Mouse (Mus musculus): ENCODE data around the gene Esm1. TPM values are rescaled to one million over a fixed set of nuclear protein-coding genes. Genes with fewer than 3 reads are reported as not detected.

The Esm1 gene
- total and polyA plus RNA-seq, 3 experiments, result 0.34 to 0.94 (median 0.53) TPM

DNA sequence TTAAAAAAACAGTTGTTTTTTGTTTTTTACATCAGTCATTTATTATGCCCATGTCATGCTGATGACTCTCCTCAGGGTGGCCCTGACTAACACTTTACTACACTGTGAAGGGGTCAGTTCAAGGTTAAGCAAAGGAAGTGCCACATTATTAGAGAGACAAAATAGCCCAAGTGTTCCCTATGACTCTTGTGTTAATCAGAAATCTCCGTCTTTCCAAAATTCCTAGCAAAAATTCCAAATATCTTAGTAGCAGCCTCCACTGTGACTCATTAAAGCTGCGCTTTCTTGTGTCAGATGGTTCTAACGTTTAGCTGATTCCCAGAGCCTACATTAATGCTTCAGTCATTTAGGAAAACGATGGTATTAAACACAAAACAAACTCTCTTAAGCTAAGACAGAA, 7.3 kb upstream of the Esm1 start:
- no peak for DNase-seq
- no peaks in the 10 kb centered on the region for H3K79me2 ChIP-seq (replicated peaks; ENCODE audit: control insufficient read depth, insufficient read depth, low read length)
- no peak overlapping the region for H3K4me3 ChIP-seq
- H3K27me3 ChIP-seq (ENCODE audit: control insufficient read depth, insufficient read depth, low read length), result no peaks in the 10 kb centered on the region
- H3K36me3 ChIP-seq (ENCODE audit: control insufficient read depth, insufficient read depth, low read length), result no peaks in the 10 kb centered on the region
- no peak for TF ChIP-seq CTCF (IDR thresholded peaks at IDR 0.05)
- TF ChIP-seq EP300 (IDR thresholded peaks at IDR 0.05; ENCODE audit: insufficient read depth, low read depth, low read length), result no peak
- no peak for TF ChIP-seq POLR2A (IDR thresholded peaks at IDR 0.05; ENCODE audit: insufficient read depth, low read depth, low read length)
- intact Hi-C loops (cut with DNase I), result no loop called here
- H3K9ac ChIP-seq (ENCODE audit: low read depth, low read length), result no peak overlapping the region
- H3K4me1 ChIP-seq (ENCODE audit: control insufficient read depth, insufficient read depth, low read length), result no peaks in the 10 kb centered on the region
- H3K27ac ChIP-seq, result no peak overlapping the region
- 56% methylated on average over 4 of the region's 4 CpGs for WGBS

DNA sequence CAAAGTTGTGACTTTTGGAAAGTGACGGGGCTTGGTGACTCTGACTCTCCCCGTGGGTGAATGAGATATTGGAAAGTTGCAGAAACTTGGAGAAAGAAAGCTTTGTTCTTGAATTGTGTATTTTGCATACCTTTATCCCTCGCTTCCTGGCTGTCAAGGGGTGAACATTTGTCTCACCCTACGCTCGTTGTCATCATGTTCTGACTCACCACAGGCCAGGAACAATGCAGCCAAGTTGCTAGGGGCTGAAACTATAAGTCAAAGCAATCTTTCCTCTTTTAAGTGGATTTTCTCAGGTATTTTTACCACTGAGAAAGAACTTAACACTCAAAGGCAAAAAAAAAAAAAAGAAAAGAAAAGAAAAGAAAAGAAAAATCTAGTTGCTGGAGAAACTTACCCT, 6.3 kb upstream of the Esm1 start:
- no peaks in the 10 kb centered on the region for H3K36me3 ChIP-seq (ENCODE audit: control insufficient read depth, insufficient read depth, low read length)
- no peaks in the 10 kb centered on the region for H3K4me1 ChIP-seq (ENCODE audit: control insufficient read depth, insufficient read depth, low read length)
- H3K27ac ChIP-seq, result no peak overlapping the region
- no peak overlapping the region for H3K4me3 ChIP-seq
- DNase-seq, result no peak
- TF ChIP-seq POLR2A (IDR thresholded peaks at IDR 0.05; ENCODE audit: insufficient read depth, low read depth, low read length) (no peak), CTCF (IDR thresholded peaks at IDR 0.05) (no peak)
- WGBS, result 52% methylated on average over 5 of the region's 5 CpGs
- intact Hi-C loops (cut with DNase I), result no loop called here
- H3K79me2 ChIP-seq (replicated peaks; ENCODE audit: control insufficient read depth, insufficient read depth, low read length), result no peaks in the 10 kb centered on the region
- no peaks in the 10 kb centered on the region for H3K27me3 ChIP-seq (ENCODE audit: control insufficient read depth, insufficient read depth, low read length)
- H3K9ac ChIP-seq (ENCODE audit: low read depth, low read length), result no peak overlapping the region

- no peak overlapping the region for H3K4me3 ChIP-seq
- no peaks in the 10 kb centered on the region for H3K36me3 ChIP-seq (ENCODE audit: control insufficient read depth, insufficient read depth, low read length)
- H3K4me1 ChIP-seq (ENCODE audit: control insufficient read depth, insufficient read depth, low read length), result no peaks in the 10 kb centered on the region
- no peaks in the 10 kb centered on the region for H3K27me3 ChIP-seq (ENCODE audit: control insufficient read depth, insufficient read depth, low read length)
- no peak overlapping the region for H3K9ac ChIP-seq (ENCODE audit: low read depth, low read length)
- no peaks in the 10 kb centered on the region for H3K79me2 ChIP-seq (replicated peaks; ENCODE audit: control insufficient read depth, insufficient read depth, low read length)
- TF ChIP-seq EP300 (IDR thresholded peaks at IDR 0.05; ENCODE audit: insufficient read depth, low read depth, low read length) (no peak), CTCF (IDR thresholded peaks at IDR 0.05) (no peak), POLR2A (IDR thresholded peaks at IDR 0.05; ENCODE audit: insufficient read depth, low read depth, low read length) (no peak)
- DNase-seq, result no peak
- intact Hi-C loops (cut with DNase I), result no loop called here
- H3K27ac ChIP-seq, result no peak overlapping the region
- WGBS, result 52% methylated on average over 5 of the region's 5 CpGs
Observed at GRCm38 (mm10) chr13:113205346-113205745, 4.1 kb upstream of the Esm1 start.

DNA sequence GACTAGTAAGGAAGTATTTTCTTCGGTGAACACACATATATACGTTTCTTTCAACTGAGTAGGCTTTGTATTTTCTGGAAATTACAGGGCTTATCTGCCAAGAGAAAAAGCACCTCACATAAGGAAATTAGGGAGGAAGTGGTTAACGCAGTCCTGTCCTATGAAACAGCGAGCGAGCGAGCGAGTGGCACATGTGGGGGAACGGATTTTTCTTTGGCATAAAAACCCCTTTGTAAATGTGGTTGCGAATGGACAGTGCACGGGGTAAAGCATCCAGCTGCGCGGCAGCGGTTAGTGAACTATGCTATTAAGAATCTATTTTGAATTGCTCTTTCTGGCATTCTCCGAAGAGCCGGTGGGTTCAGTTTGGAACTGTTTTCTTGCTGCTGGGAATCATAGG, 1.9 kb downstream of the Esm1 start:
- no peaks in the 10 kb centered on the region for H3K36me3 ChIP-seq (ENCODE audit: control insufficient read depth, insufficient read depth, low read length)
- TF ChIP-seq CTCF (IDR thresholded peaks at IDR 0.05), result no peak
- TF ChIP-seq POLR2A (IDR thresholded peaks at IDR 0.05; ENCODE audit: insufficient read depth, low read depth, low read length), result no peak
- TF ChIP-seq EP300 (IDR thresholded peaks at IDR 0.05; ENCODE audit: insufficient read depth, low read depth, low read length), result no peak
- no peak overlapping the region for H3K27ac ChIP-seq
- intact Hi-C loops (cut with DNase I), result loop anchor here (5.0 kb wide), 1 partner anchor 51 kb away; no protein-coding TSS in a partner anchor
- H3K27me3 ChIP-seq (ENCODE audit: control insufficient read depth, insufficient read depth, low read length), result no peaks in the 10 kb centered on the region
- no peaks in the 10 kb centered on the region for H3K79me2 ChIP-seq (replicated peaks; ENCODE audit: control insufficient read depth, insufficient read depth, low read length)
- H3K4me3 ChIP-seq, result no peak overlapping the region
- WGBS, result 56% methylated on average over 15 of the region's 15 CpGs
- DNase-seq, result no peak
- no peak overlapping the region for H3K9ac ChIP-seq (ENCODE audit: low read depth, low read length)
- H3K4me1 ChIP-seq (ENCODE audit: control insufficient read depth, insufficient read depth, low read length), result no peaks in the 10 kb centered on the region

DNA sequence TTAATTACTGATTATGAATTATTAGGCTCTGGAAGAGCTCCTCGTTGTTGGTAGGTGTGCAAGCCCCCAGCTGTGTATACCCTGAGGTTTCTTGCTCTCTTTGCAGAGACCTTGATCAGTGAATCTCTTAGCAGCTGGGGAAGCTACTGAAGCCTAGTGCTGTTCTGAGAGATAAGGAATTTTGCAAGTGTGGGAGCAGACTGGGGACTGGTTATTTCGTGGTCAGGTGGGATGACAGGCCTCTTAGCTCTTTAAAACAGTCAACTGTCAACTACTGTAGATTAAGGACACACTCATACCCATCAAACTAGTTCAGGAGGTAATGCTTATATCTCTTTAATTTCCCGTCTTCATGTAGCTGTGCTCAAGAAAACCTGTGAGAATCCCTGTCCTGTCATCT, 2.9 kb downstream of the Esm1 start:
- H3K27me3 ChIP-seq (ENCODE audit: control insufficient read depth, insufficient read depth, low read length), result no peaks in the 10 kb centered on the region
- 59% methylated on average over 3 of the region's 3 CpGs for WGBS
- no peaks in the 10 kb centered on the region for H3K4me1 ChIP-seq (ENCODE audit: control insufficient read depth, insufficient read depth, low read length)
- no peak for TF ChIP-seq CTCF (IDR thresholded peaks at IDR 0.05)
- TF ChIP-seq POLR2A (IDR thresholded peaks at IDR 0.05; ENCODE audit: insufficient read depth, low read depth, low read length), result no peak
- no peak for TF ChIP-seq EP300 (IDR thresholded peaks at IDR 0.05; ENCODE audit: insufficient read depth, low read depth, low read length)
- no peaks in the 10 kb centered on the region for H3K79me2 ChIP-seq (replicated peaks; ENCODE audit: control insufficient read depth, insufficient read depth, low read length)
- H3K27ac ChIP-seq, result no peak overlapping the region
- intact Hi-C loops (cut with DNase I), result loop anchor here (5.0 kb wide), 1 partner anchor 50 kb away; no protein-coding TSS in a partner anchor
- H3K9ac ChIP-seq (ENCODE audit: low read depth, low read length), result no peak overlapping the region
- no peak overlapping the region for H3K4me3 ChIP-seq
- no peak for DNase-seq
- no peaks in the 10 kb centered on the region for H3K36me3 ChIP-seq (ENCODE audit: control insufficient read depth, insufficient read depth, low read length)

DNA sequence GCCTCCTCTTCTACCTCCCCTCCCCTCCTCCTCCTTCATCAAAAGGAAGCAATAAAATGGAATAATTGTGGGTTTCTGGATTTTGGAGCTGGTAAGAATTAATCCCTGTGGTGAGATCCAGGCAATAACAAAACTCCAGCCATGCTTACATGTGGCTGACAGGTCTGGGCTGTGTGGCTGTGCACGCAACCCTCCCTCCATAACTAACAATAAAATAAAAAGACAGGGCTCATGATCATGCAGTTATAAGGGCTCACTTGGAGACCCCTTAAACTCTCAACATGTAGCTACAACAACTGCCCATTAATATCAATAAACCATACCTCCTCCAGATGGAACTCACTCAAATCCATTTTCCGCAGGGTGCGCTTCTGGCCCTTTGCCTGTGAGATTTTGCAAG, 4.4 kb downstream of the Esm1 start:
- H3K27me3 ChIP-seq (ENCODE audit: control insufficient read depth, insufficient read depth, low read length), result no peaks in the 10 kb centered on the region
- no peak for TF ChIP-seq POLR2A (IDR thresholded peaks at IDR 0.05; ENCODE audit: insufficient read depth, low read depth, low read length)
- no peak for TF ChIP-seq EP300 (IDR thresholded peaks at IDR 0.05; ENCODE audit: insufficient read depth, low read depth, low read length)
- TF ChIP-seq CTCF (IDR thresholded peaks at IDR 0.05), result no peak
- over 99% methylated on average over 3 of the region's 3 CpGs for WGBS
- no peaks in the 10 kb centered on the region for H3K36me3 ChIP-seq (ENCODE audit: control insufficient read depth, insufficient read depth, low read length)
- H3K79me2 ChIP-seq (replicated peaks; ENCODE audit: control insufficient read depth, insufficient read depth, low read length), result no peaks in the 10 kb centered on the region
- H3K27ac ChIP-seq, result no peak overlapping the region
- intact Hi-C loops (cut with DNase I), result loop anchor here (5.0 kb wide), 1 partner anchor 48 kb away; no protein-coding TSS in a partner anchor
- no peak for DNase-seq
- no peak overlapping the region for H3K4me3 ChIP-seq
- no peaks in the 10 kb centered on the region for H3K4me1 ChIP-seq (ENCODE audit: control insufficient read depth, insufficient read depth, low read length)
- no peak overlapping the region for H3K9ac ChIP-seq (ENCODE audit: low read depth, low read length)
